Mouse (Mus musculus) stomach, embryonic 16.5 days (tissue): ENCODE measurements around the gene Vav2. TPM values are rescaled to one million over a fixed set of nuclear protein-coding genes. Genes with fewer than 3 reads are reported as not detected.
A peak's percentile ranks its signal among the peaks of the same experiment; 100 is the strongest.

ENCODE experiments used
- ATAC-seq: fragments of 200-750 bp; cut with Nextera tagmentation; 2 replicates; pipeline ENCODE4 v1.8.0; 2017; ENCODE audit warnings: moderate number of reproducible peaks, moderate TSS enrichment; ENCODE audit not compliant: insufficient read depth, low FRiP score
- H3K27ac ChIP-seq: fragments of 300-500 bp; sonication (generic); 2 replicates; pipeline ENCODE4 v1.5.1; 2014; ENCODE audit warnings: low read length
- H3K27me3 ChIP-seq: fragments of 300-500 bp; sonication (generic); 2 replicates; pipeline ENCODE4 v1.6.1; 2014; ENCODE audit warnings: low read length, control low read depth, mixed read lengths; ENCODE audit not compliant: control insufficient read depth, insufficient read depth
- H3K36me3 ChIP-seq: fragments of 300-500 bp; sonication (generic); 2 replicates; pipeline ENCODE4 v1.6.1; 2014; ENCODE audit warnings: low read length; ENCODE audit not compliant: control insufficient read depth, insufficient read depth
- H3K4me1 ChIP-seq: fragments of 300-500 bp; sonication (generic); 2 replicates; pipeline ENCODE4 v1.6.1; 2014; ENCODE audit warnings: low read length, control low read depth, mixed read lengths; ENCODE audit not compliant: control insufficient read depth, insufficient read depth
- H3K4me2 ChIP-seq: fragments of 300-500 bp; sonication (generic); 2 replicates; pipeline ENCODE4 v1.6.1; 2014; ENCODE audit warnings: low read depth, low read length, mixed read lengths
- H3K4me3 ChIP-seq: fragments of 300-500 bp; sonication (generic); replicated peaks from 2 replicates; pipeline ENCODE4 v1.5.1; 2014; ENCODE audit warnings: mild to moderate bottlenecking, low read length
- H3K9ac ChIP-seq: fragments of 300-500 bp; sonication (generic); 2 replicates; pipeline ENCODE4 v1.6.1; 2014; ENCODE audit warnings: low read length
- H3K9me3 ChIP-seq: fragments of 300-500 bp; sonication (generic); replicated peaks from 2 replicates; pipeline ENCODE4 v1.6.1; 2016; ENCODE audit warnings: low read length, control low read depth; ENCODE audit not compliant: control insufficient read depth
- whole genome bisulfite sequencing: fragments of 180-500 bp; shearing (Covaris S2); extraction: QIAGEN DNeasy Blood & Tissue Kit; methylation state at CpG from one replicate; pipeline ENCODE4 v1.1.7; 2014; 5-methylcytosine and 5-hydroxymethylcytosine counted together
- polyA plus RNA-seq: library from polyadenylated mRNA; unstranded; fragments of >200 nt; fragmentation: Nextera tagmentation; extraction: Ambion mirVana; gene quantifications from 2 replicates; pipeline ENCODE4 v1.2.1, GENCODE M21; 2015

The Vav2 gene
- polyA plus RNA-seq, 1 experiment from 2014 or later: 6.8 TPM

DNA sequence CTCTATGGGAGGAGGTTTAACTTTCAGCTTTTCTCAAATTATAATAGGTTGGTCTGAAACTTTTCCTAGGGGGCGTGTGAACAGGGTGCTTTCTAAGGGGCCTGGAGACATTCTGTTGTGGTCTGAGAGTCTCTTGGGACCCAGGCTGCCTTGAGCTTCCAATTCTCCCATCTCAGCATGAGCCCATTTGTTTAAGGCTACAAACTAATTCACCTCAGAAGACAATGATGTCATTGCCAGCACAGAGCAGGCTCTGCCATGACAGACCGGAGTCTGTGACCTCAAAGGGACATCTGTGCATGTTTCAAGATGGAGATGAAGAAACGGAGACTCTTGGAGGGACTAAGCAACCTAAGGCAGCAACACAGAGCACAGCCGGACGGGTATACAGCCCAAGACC is 112.6 kb downstream of the Vav2 start:
- no peak for ATAC-seq
- no peaks in the 10 kb centered on the region; the same call in 1 of the 2 replicates for H3K4me1 ChIP-seq
- H3K27me3 ChIP-seq: no peaks in the 10 kb centered on the region
- no peak overlapping the region for H3K4me3 ChIP-seq
- no peaks in the 10 kb centered on the region for H3K36me3 ChIP-seq
- 87% methylated on average over 5 of the region's 5 CpGs for WGBS
- H3K9me3 ChIP-seq: no peaks in the 10 kb centered on the region
- H3K27ac ChIP-seq: no peak overlapping the region
- H3K9ac ChIP-seq: no peak overlapping the region
- no peak overlapping the region for H3K4me2 ChIP-seq

DNA sequence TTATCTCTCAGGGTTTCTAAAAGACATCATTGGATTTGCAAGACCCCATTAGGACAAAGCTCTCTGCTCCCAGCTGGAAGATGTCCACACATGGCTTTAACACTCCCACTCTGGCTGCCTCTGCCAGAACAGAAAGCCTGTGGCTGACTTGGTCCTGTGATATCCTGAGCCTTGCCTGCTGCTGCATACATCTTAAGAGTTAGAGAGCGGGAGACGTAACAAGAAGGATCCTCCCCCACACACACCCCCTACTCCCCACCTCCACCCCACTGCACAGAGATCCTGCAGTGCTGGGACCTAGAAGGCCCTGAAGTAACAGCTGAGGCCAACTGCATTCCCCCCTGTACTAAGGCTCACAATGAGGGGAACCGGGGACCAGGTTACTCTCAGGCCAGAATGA is 114.3 kb downstream of the Vav2 start:
- peak; percentile 56; the same call in 1 of the 2 replicates for ATAC-seq

DNA sequence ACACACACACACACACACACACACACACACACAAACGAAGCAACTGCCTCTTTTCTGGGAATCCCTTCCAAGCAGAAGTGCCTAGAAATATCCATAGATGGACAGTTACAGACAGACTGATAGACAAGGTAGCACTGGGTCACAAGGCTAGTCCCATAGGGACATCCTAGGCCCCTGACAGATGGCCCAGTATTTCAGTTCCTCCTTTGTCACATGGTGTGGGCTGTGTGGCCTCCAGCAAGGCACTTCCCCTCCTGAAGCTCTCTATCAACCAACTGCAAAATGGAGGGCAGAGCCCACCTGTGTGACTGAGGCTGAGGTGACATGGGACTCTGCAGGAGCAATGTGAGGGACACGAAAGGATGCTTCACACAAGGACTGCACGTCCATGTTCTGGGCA is 115.2 kb downstream of the Vav2 start:
- Histone ChIP-seq H3K27ac (no peak overlapping the region), H3K27me3 (no peaks in the 10 kb centered on the region), H3K4me1 (no peaks in the 10 kb centered on the region; the same call in 1 of the 2 replicates), H3K9ac (no peak overlapping the region), H3K36me3 (no peaks in the 10 kb centered on the region), H3K9me3 (0 out of 2 replicates have a peak, but pooled peaks cover 6% of the 10 kb centered on the region), H3K4me2 (no peak overlapping the region), H3K4me3 (no peak overlapping the region)
- no peak for ATAC-seq
- 88% methylated on average over 3 of the region's 3 CpGs for WGBS

More for the DNA sequence above, 114.3 kb downstream of the Vav2 start:
- Histone ChIP-seq H3K36me3 (no peaks in the 10 kb centered on the region), H3K27me3 (no peaks in the 10 kb centered on the region), H3K9me3 (0 out of 2 replicates have a peak, but pooled peaks cover 6% of the 10 kb centered on the region), H3K9ac (no peak overlapping the region), H3K4me1 (no peaks in the 10 kb centered on the region; the same call in 1 of the 2 replicates), H3K4me3 (no peak overlapping the region), H3K27ac (peak overlapping the region; percentile 10; the same call in 1 of the 2 replicates), H3K4me2 (no peak overlapping the region)
- WGBS: 47% methylated on average over 3 of the region's 3 CpGs

DNA sequence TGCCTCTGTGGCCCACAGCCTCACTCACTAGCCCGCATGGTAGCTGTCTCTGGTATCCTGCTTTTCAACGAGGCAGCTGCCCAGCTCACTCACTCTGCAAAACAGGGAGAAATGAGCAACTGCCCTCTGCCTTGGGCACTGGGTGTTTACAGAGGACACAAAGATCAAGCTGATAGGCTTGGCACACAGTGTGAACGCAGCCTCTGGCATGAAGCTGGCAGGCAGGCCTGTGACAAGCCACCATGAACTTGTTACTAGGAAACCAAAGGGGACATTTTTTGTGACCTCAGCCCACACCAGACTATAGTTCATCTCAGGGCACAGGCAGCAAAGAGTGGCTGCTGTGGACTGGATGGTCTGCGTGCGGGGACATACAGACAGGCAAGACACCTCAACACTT is 115.9 kb downstream of the Vav2 start:
- H3K4me1 ChIP-seq: no peaks in the 10 kb centered on the region; the same call in 1 of the 2 replicates
- no peak for ATAC-seq
- no peaks in the 10 kb centered on the region for H3K27me3 ChIP-seq
- H3K4me2 ChIP-seq: no peak overlapping the region
- H3K9ac ChIP-seq: no peak overlapping the region
- 0 out of 2 replicates have a peak, but pooled peaks cover 6% of the 10 kb centered on the region for H3K9me3 ChIP-seq
- H3K36me3 ChIP-seq: no peaks in the 10 kb centered on the region
- no peak overlapping the region for H3K27ac ChIP-seq
- 83% methylated on average over 5 of the region's 5 CpGs for WGBS
- H3K4me3 ChIP-seq: no peak overlapping the region

DNA sequence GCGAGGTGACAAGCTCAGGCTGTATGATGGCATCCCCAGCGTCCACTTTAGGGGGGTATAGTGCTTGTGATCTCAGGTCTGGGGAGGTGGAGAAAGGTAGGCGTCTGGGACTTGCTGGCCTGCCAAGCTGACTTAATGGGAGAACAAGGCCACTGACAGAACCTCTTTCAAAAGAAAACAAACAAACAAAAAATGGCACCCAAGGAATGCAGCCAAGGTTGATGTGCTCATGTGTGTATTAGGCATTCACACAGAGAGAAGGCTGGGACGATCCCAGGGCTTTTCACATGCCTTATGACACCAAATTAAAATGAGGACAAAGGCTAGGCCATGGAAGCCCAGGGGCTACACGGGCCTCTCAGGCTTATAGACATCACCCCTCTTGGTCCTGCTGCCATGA is 116.6 kb downstream of the Vav2 start:
- no peak overlapping the region for H3K4me2 ChIP-seq
- H3K36me3 ChIP-seq: no peaks in the 10 kb centered on the region
- no peak for ATAC-seq
- H3K27ac ChIP-seq: no peak overlapping the region
- WGBS: 80% methylated on average over 5 of the region's 5 CpGs
- no peak overlapping the region for H3K9ac ChIP-seq
- peaks cover 2% of the 10 kb centered on the region for H3K4me1 ChIP-seq
- H3K9me3 ChIP-seq: 0 out of 2 replicates have a peak, but pooled peaks cover 6% of the 10 kb centered on the region
- no peaks in the 10 kb centered on the region for H3K27me3 ChIP-seq
- no peak overlapping the region for H3K4me3 ChIP-seq

DNA sequence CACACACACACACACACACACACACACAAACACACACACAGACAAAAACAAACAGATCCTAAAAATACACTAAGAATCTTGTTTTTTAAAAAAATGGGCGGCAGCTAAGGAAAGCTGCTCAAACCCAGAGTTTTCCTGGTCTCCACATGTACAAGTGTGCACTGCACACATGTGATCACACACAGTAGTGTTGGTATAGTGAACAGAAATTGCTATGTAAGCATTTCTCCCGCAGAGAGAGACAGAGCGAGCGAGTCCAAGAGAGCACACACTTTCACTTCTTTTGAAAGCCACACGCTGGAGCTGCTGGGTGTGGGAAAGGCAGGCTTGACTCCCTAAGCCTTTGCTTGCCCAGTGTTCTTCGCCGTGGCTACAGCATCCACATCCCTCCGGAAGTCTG is 120.2 kb downstream of the Vav2 start:
- no peak for ATAC-seq
- H3K27ac ChIP-seq: no peak overlapping the region
- H3K36me3 ChIP-seq: no peaks in the 10 kb centered on the region
- H3K9ac ChIP-seq: no peak overlapping the region
- H3K27me3 ChIP-seq: no peaks in the 10 kb centered on the region
- no peak overlapping the region for H3K4me2 ChIP-seq
- H3K4me3 ChIP-seq: no peak overlapping the region
- H3K4me1 ChIP-seq: peaks cover 13% of the 10 kb centered on the region
- 86% methylated on average over 8 of the region's 8 CpGs for WGBS
- 0 out of 2 replicates have a peak, but pooled peaks cover 6% of the 10 kb centered on the region for H3K9me3 ChIP-seq

DNA sequence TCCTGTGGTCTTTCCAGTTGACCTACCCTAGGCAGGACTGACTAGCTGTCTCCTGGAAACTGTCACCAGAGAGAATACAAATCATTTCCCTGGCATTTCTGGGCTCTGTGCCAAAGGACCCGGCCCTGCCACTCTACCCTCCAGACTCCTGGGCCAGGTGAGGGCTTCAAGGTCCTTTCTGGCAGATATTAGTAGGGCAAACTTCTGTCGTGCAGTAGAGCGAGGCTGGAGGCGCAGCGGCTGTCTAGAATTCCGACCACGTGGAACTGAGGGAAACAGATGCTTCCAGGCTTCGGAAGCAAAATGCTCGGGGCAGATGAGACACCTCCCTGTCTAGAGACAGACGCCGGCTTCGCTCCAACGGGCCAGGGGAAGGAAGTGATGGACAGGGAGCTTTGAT is 122.1 kb downstream of the Vav2 start:
- Histone ChIP-seq H3K27ac (no peak overlapping the region), H3K27me3 (no peaks in the 10 kb centered on the region), H3K36me3 (no peaks in the 10 kb centered on the region), H3K4me1 (peaks cover 19% of the 10 kb centered on the region), H3K9me3 (0 out of 2 replicates have a peak, but pooled peaks cover 6% of the 10 kb centered on the region), H3K9ac (no peak overlapping the region), H3K4me3 (no peak overlapping the region), H3K4me2 (no peak overlapping the region)
- 57% methylated on average over 13 of the region's 13 CpGs for WGBS
- ATAC-seq: no peak

DNA sequence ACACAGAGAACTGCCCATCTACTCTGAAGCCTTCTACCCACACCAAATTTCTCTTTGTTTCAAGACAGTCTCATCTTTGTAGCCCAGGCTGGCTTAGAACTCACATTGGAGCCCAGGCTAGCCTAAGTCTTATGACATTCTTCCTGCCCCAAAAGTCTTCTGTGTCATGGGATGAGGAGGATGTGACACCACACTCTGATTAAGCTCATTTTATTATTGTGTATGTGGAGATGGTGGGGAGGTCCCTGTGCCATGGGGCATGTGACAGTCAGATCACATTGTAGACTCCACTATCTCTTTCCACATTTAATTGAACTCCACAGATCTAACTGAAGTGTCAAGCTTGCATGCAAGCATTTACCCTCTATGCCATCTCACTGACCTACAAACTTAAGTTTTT is 122.8 kb downstream of the Vav2 start:
- no peak overlapping the region for H3K4me2 ChIP-seq
- H3K9ac ChIP-seq: no peak overlapping the region
- H3K4me3 ChIP-seq: no peak overlapping the region
- no peaks in the 10 kb centered on the region for H3K27me3 ChIP-seq
- H3K36me3 ChIP-seq: no peaks in the 10 kb centered on the region
- peaks cover 19% of the 10 kb centered on the region for H3K4me1 ChIP-seq
- H3K27ac ChIP-seq: no peak overlapping the region; the same call in 1 of the 2 replicates
- 0 out of 2 replicates have a peak, but pooled peaks cover 6% of the 10 kb centered on the region for H3K9me3 ChIP-seq
- no peak for ATAC-seq

DNA sequence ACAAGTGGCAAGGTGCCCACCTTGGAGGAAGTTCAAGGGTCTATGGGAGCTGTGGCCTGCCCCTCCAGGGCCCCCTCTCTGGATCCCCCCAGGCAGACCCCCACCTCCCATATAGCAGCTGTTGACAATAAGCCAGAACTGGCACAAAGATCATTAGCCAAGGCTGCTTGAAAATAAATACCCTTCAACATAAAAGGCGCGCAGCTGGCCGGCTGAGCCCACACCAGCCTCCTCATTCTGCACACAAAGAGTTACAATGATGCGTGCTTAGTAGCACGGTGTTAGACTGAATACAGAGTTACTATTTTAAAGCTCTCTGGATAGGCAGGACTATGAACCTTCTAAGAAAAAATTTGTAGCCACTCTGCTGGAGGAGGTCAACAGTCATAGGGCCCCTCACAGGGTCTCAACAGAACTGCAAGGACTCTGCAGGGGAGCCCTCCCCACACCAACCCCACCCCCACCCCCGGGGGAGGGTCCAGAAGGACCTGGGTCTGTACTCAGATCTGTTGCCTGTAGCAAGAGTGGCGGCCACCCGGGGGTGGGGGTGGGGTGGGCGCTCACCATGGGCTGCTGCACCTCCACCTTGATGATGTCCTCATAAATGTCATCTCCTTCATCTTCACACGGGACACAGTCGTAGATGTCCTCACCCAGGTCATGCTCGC is 125.3 kb downstream of the Vav2 start:
- 0 out of 2 replicates have a peak, but pooled peaks cover 2% of the 10 kb centered on the region for H3K36me3 ChIP-seq
- 0 out of 2 replicates have a peak overlapping the region, but pooled peaks have one; percentile 29 for H3K27ac ChIP-seq
- H3K4me2 ChIP-seq: no peak overlapping the region
- H3K9me3 ChIP-seq: no peaks in the 10 kb centered on the region
- H3K27me3 ChIP-seq: no peaks in the 10 kb centered on the region
- ATAC-seq: no peak
- no peak overlapping the region for H3K4me3 ChIP-seq
- no peak overlapping the region for H3K9ac ChIP-seq
- peaks cover 19% of the 10 kb centered on the region for H3K4me1 ChIP-seq
- 60% methylated on average over 12 of the region's 12 CpGs for WGBS
